Mouse (Mus musculus) heart, postnatal 36 days (tissue): ENCODE data around the gene Ptgis. TPM values are rescaled to one million over a fixed set of nuclear protein-coding genes. Genes with fewer than 3 reads are reported as not detected.
"Not testable (repeated sequence)": the region's sequence is repeated elsewhere in the genome, so short reads cannot be mapped to it uniquely, and the experiment has no call there.

Experiments used
- DNase-seq, 2 experiments: peaks; one replicate each; pipeline ENCODE4 v3.0.0; 2021 to 2022
- intact Hi-C: fragments of 180-260 bp; cut with DNase I; formaldehyde crosslinking; loops from one replicate; pipeline ENCODE4 v1.15.1; 2025
- total RNA-seq, 2 experiments: library from RNA; stranded (reverse); gene quantifications; 2 replicates each; pipeline ENCODE4 v1.2.3; 2021

Ptgis gene
- total RNA-seq, 2 experiments from 2014 or later: 19.5 to 22.2 TPM

- DNase-seq: peak; percentile 57 to 64
- intact Hi-C loops: no loop called here
Measured at GRCm38 (mm10) chr2:167235338-167236018, 4.9 kb downstream of the Ptgis start.

GRCm38 (mm10) chr2:167233771-167234170, 6.6 kb downstream of the Ptgis start:
- no peak for DNase-seq
- intact Hi-C loops: no loop called here

GRCm38 (mm10) chr2:167233009-167233335, 7.4 kb downstream of the Ptgis start:
- intact Hi-C loops: no loop called here

GRCm38 (mm10) chr2:167232132-167233008, 8.0 kb downstream of the Ptgis start:
- peak; percentile 57 to 63 for DNase-seq
- intact Hi-C loops: no loop called here

More at GRCm38 (mm10) chr2:167233009-167233335, 7.4 kb downstream of the Ptgis start:
- DNase-seq: no peak

- intact Hi-C loops: no loop called here
- no peak for DNase-seq
Measured at GRCm38 (mm10) chr2:167230554-167230953, 9.8 kb downstream of the Ptgis start.

GRCm38 (mm10) chr2:167224937-167225336, 15.5 kb downstream of the Ptgis start:
- DNase-seq: no peak
- intact Hi-C loops: no loop called here

- intact Hi-C loops: no loop called here
- no peak for DNase-seq
Measured at GRCm38 (mm10) chr2:167224194-167224593, 16.2 kb downstream of the Ptgis start.

GRCm38 (mm10) chr2:167222152-167222551, 18.3 kb downstream of the Ptgis start:
- peak; percentile 69 to 72 for DNase-seq

GRCm38 (mm10) chr2:167221159-167221845, 19.1 kb downstream of the Ptgis start:
- intact Hi-C loops: loop anchor here (1.0 kb wide), 1 partner anchor 198 kb away; no protein-coding TSS in a partner anchor
- no peak for DNase-seq

More at GRCm38 (mm10) chr2:167222152-167222551, 18.3 kb downstream of the Ptgis start:
- intact Hi-C loops: loop anchor here (1.0 to 2.0 kb wide), 2 partner anchors 57 to 241 kb away; no protein-coding TSS in a partner anchor

GRCm38 (mm10) chr2:167220736-167221135, 19.7 kb downstream of the Ptgis start:
- DNase-seq: no peak
- intact Hi-C loops: loop anchor here (1.0 kb wide), 1 partner anchor 199 kb away; no protein-coding TSS in a partner anchor

- peak; percentile 84 to 86 for DNase-seq
- intact Hi-C loops: loop anchor here (1.0 kb wide), 2 partner anchors 107 to 147 kb away; no protein-coding TSS in a partner anchor
Measured at GRCm38 (mm10) chr2:167219154-167219775, 21.1 kb downstream of the Ptgis start.

GRCm38 (mm10) chr2:167213666-167214065, 26.7 kb downstream of the Ptgis start:
- no peak for DNase-seq
- intact Hi-C loops: no loop called here

- intact Hi-C loops: no loop called here
Measured at GRCm38 (mm10) chr2:167213076-167213475, 27.3 kb downstream of the Ptgis start.

GRCm38 (mm10) chr2:167212551-167212950, 27.9 kb downstream of the Ptgis start:
- intact Hi-C loops: no loop called here
- DNase-seq: peak; percentile 46 to 56

More at GRCm38 (mm10) chr2:167213076-167213475, 27.3 kb downstream of the Ptgis start:
- DNase-seq: no peak

GRCm38 (mm10) chr2:167212089-167212488, 28.3 kb downstream of the Ptgis start:
- DNase-seq: no peak
- intact Hi-C loops: no loop called here

GRCm38 (mm10) chr2:167209900-167210299, 30.5 kb downstream of the Ptgis start:
- intact Hi-C loops: no loop called here
- DNase-seq: peak in 1 of 2 experiments; percentile 46

GRCm38 (mm10) chr2:167208984-167209383, 31.4 kb downstream of the Ptgis start:
- intact Hi-C loops: no loop called here
- DNase-seq: peak in 1 of 2 experiments; percentile 36

- intact Hi-C loops: no loop called here
- DNase-seq: no peak
Measured at GRCm38 (mm10) chr2:167205918-167206629, 34.3 kb downstream of the Ptgis start.

- not testable (repeated sequence) for DNase-seq
- intact Hi-C loops: loop anchor here (5.0 kb wide), 1 partner anchor 132 kb away; no protein-coding TSS in a partner anchor
Measured at GRCm38 (mm10) chr2:167204686-167205085, 35.7 kb downstream of the Ptgis start.
